Mouse (Mus musculus): Measurements from ENCODE around the gene Filip1. TPM values are rescaled to one million over a fixed set of nuclear protein-coding genes. Genes with fewer than 3 reads are reported as not detected.

Gene Filip1
- polyA plus RNA-seq, 1 experiment = 3.3 TPM

GRCm38 (mm10) chr9:79978228-79979024 lies 34.2 kb downstream of the Filip1 start:
- no peak for DNase-seq (ENCODE audit: low read depth)
- TF ChIP-seq CTCF (IDR thresholded peaks at IDR 0.05; ENCODE audit: borderline replicate concordance, extremely low read depth, insufficient read depth, insufficient read length) (no peak), POLR2A (IDR thresholded peaks at IDR 0.05; ENCODE audit: borderline replicate concordance, extremely low read depth, insufficient read depth, insufficient read length, poor library complexity, severe bottlenecking) (no peak)

- peak; percentile 64 for DNase-seq (ENCODE audit: low read depth)
- TF ChIP-seq POLR2A (IDR thresholded peaks at IDR 0.05; ENCODE audit: borderline replicate concordance, extremely low read depth, insufficient read depth, insufficient read length, poor library complexity, severe bottlenecking) (no peak), CTCF (IDR thresholded peaks at IDR 0.05; ENCODE audit: borderline replicate concordance, extremely low read depth, insufficient read depth, insufficient read length) (no peak)
These were observed 35.1 kb downstream of the Filip1 start for GRCm38 (mm10) chr9:79977549-79977971.

- DNase-seq (ENCODE audit: low read depth) = no peak
- TF ChIP-seq POLR2A (IDR thresholded peaks at IDR 0.05; ENCODE audit: borderline replicate concordance, extremely low read depth, insufficient read depth, insufficient read length, poor library complexity, severe bottlenecking) = no peak
- no peak for TF ChIP-seq CTCF (IDR thresholded peaks at IDR 0.05; ENCODE audit: borderline replicate concordance, extremely low read depth, insufficient read depth, insufficient read length)
These were observed 35.9 kb downstream of the Filip1 start for GRCm38 (mm10) chr9:79976789-79977188.

- no peak for DNase-seq (ENCODE audit: low read depth)
- no peak for TF ChIP-seq CTCF (IDR thresholded peaks at IDR 0.05; ENCODE audit: borderline replicate concordance, extremely low read depth, insufficient read depth, insufficient read length)
These were observed 37.5 kb downstream of the Filip1 start for GRCm38 (mm10) chr9:79975121-79975520.

GRCm38 (mm10) chr9:79973582-79973981 lies 39.1 kb downstream of the Filip1 start:
- no peak for TF ChIP-seq CTCF (IDR thresholded peaks at IDR 0.05; ENCODE audit: borderline replicate concordance, extremely low read depth, insufficient read depth, insufficient read length)
- TF ChIP-seq POLR2A (IDR thresholded peaks at IDR 0.05; ENCODE audit: borderline replicate concordance, extremely low read depth, insufficient read depth, insufficient read length, poor library complexity, severe bottlenecking) = no peak
- DNase-seq (ENCODE audit: low read depth) = no peak

- DNase-seq (ENCODE audit: low read depth) = no peak
- TF ChIP-seq POLR2A (IDR thresholded peaks at IDR 0.05; ENCODE audit: borderline replicate concordance, extremely low read depth, insufficient read depth, insufficient read length, poor library complexity, severe bottlenecking) (no peak), CTCF (IDR thresholded peaks at IDR 0.05; ENCODE audit: borderline replicate concordance, extremely low read depth, insufficient read depth, insufficient read length) (no peak)
These were observed 39.9 kb downstream of the Filip1 start for GRCm38 (mm10) chr9:79972705-79973104.

- TF ChIP-seq CTCF (IDR thresholded peaks at IDR 0.05; ENCODE audit: borderline replicate concordance, extremely low read depth, insufficient read depth, insufficient read length) = no peak
- TF ChIP-seq POLR2A (IDR thresholded peaks at IDR 0.05; ENCODE audit: borderline replicate concordance, extremely low read depth, insufficient read depth, insufficient read length, poor library complexity, severe bottlenecking) = no peak
- DNase-seq (ENCODE audit: low read depth) = no peak
These were observed 41.0 kb downstream of the Filip1 start for GRCm38 (mm10) chr9:79971619-79972018.

GRCm38 (mm10) chr9:79970659-79971118 lies 42.0 kb downstream of the Filip1 start:
- TF ChIP-seq CTCF (IDR thresholded peaks at IDR 0.05; ENCODE audit: borderline replicate concordance, extremely low read depth, insufficient read depth, insufficient read length) (no peak), POLR2A (IDR thresholded peaks at IDR 0.05; ENCODE audit: borderline replicate concordance, extremely low read depth, insufficient read depth, insufficient read length, poor library complexity, severe bottlenecking) (no peak)

GRCm38 (mm10) chr9:79969544-79969943 lies 43.1 kb downstream of the Filip1 start:
- TF ChIP-seq POLR2A (IDR thresholded peaks at IDR 0.05; ENCODE audit: borderline replicate concordance, extremely low read depth, insufficient read depth, insufficient read length, poor library complexity, severe bottlenecking) (no peak), CTCF (IDR thresholded peaks at IDR 0.05; ENCODE audit: borderline replicate concordance, extremely low read depth, insufficient read depth, insufficient read length) (no peak)
- DNase-seq (ENCODE audit: low read depth) = no peak

More at GRCm38 (mm10) chr9:79970659-79971118, 42.0 kb downstream of the Filip1 start:
- no peak for DNase-seq (ENCODE audit: low read depth)

- no peak for TF ChIP-seq CTCF (IDR thresholded peaks at IDR 0.05; ENCODE audit: borderline replicate concordance, extremely low read depth, insufficient read depth, insufficient read length)
- no peak for DNase-seq (ENCODE audit: low read depth)
These were observed 45.8 kb downstream of the Filip1 start for GRCm38 (mm10) chr9:79966711-79967487.

- no peak for DNase-seq (ENCODE audit: low read depth)
These were observed 46.9 kb downstream of the Filip1 start for GRCm38 (mm10) chr9:79965600-79966392.

More at GRCm38 (mm10) chr9:79965600-79966392, 46.9 kb downstream of the Filip1 start:
- no peak for TF ChIP-seq CTCF (IDR thresholded peaks at IDR 0.05; ENCODE audit: borderline replicate concordance, extremely low read depth, insufficient read depth, insufficient read length)
- TF ChIP-seq POLR2A (IDR thresholded peaks at IDR 0.05; ENCODE audit: borderline replicate concordance, extremely low read depth, insufficient read depth, insufficient read length, poor library complexity, severe bottlenecking) = no peak

Measured in brain, embryonic 14.5 days (tissue).